8 mouse cellular contexts compared by ENCODE assay signal in the genomic region with DNA sequence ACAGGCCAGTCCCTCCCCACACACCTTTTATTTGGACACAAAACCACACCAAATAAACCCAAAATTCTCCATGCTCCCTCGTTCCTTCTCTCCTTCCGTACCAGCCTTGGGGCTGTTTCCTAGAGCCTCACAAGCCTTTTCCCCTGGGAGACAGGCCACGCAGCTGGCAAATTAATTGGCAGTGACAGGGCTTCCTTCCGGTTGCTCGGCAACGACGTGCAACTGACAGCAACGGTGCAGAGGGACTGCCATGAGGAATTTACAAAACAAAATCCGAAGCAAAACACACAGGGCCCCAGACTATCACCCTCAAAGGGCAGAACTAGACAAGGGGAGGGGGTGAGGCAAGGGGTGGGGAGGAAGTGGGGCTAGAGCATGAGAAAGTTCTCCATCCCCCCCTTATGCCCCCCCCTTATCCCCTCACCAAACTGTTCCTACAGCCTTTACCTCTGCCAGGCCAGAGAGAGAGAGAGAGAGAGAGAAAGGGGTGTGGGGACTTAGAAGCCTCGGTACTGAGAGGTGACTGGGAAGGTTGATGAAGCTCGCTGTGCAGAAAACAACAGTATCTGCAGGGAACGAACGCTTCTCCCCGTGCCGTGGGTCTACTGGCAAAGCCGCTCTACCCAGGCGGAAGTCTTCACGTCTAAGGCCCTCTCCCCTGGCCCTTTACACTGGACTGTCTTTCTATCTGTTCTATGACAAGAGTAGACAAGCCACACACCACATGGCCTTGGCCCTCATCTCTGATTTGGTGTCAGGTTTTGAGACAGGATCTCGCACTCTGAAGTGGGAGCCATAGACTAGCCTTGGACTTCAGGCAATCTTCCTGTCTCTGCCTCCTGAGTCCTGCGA.
A peak's percentile ranks its signal among the peaks of the same experiment; 100 is the strongest.
DNase-seq lines count a peak whose midpoint lies in the region; ATAC-seq lines count a peak whose summit lies in the region.

No protein-coding gene starts in this region.

- ATAC-seq in forebrain, embryonic 16.5 days = peak; percentile 89
- no peak for ATAC-seq in kidney, embryonic 15.5 days (replicated peaks; ENCODE audit: low FRiP score)
- ATAC-seq in limb, embryonic 12.5 days (ENCODE audit: insufficient number of reproducible peaks, insufficient read depth, low FRiP score, low TSS enrichment, low read depth) = no peak

- H3K27ac ChIP-seq in forebrain, embryonic 16.5 days (ENCODE audit: low read length) = peak overlapping the region; percentile 58
- H3K27ac ChIP-seq in kidney, embryonic 15.5 days = no peak overlapping the region
- no peak overlapping the region for H3K27ac ChIP-seq in limb, embryonic 12.5 days

- H3K36me3 ChIP-seq in forebrain, embryonic 16.5 days (ENCODE audit: control insufficient read depth, insufficient read depth) = peaks cover 5% of the 10 kb centered on the region; the same call in 1 of the 2 replicates
- H3K36me3 ChIP-seq in kidney, embryonic 15.5 days = no peaks in the 10 kb centered on the region
- peaks cover 27% of the 10 kb centered on the region for H3K36me3 ChIP-seq in limb, embryonic 12.5 days

- H3K9me3 ChIP-seq in forebrain, embryonic 16.5 days (ENCODE audit: control insufficient read depth, low read length) = no peaks in the 10 kb centered on the region
- H3K9me3 ChIP-seq in kidney, embryonic 15.5 days (replicated peaks) = no peaks in the 10 kb centered on the region
- no peaks in the 10 kb centered on the region for H3K9me3 ChIP-seq in limb, embryonic 12.5 days

- no peak overlapping the region for H3K9ac ChIP-seq in forebrain, embryonic 16.5 days (replicated peaks; ENCODE audit: low read depth, low read length)
- no peak overlapping the region for H3K9ac ChIP-seq in kidney, embryonic 15.5 days
- H3K9ac ChIP-seq in limb, embryonic 12.5 days (replicated peaks) = no peak overlapping the region

- H3K27me3 ChIP-seq in forebrain, embryonic 16.5 days (replicated peaks; ENCODE audit: control insufficient read depth, insufficient read depth, low read length) = no peaks in the 10 kb centered on the region
- no peaks in the 10 kb centered on the region; the same call in 1 of the 2 replicates for H3K27me3 ChIP-seq in kidney, embryonic 15.5 days
- H3K27me3 ChIP-seq in limb, embryonic 12.5 days = no peaks in the 10 kb centered on the region

- WGBS in forebrain, embryonic 16.5 days = 17% methylated on average over 20 of the region's 20 CpGs
- 42% methylated on average over 20 of the region's 20 CpGs for WGBS in kidney, embryonic 15.5 days
- 36% methylated on average over 20 of the region's 20 CpGs for WGBS in limb, embryonic 12.5 days

- no peak overlapping the region for H3K4me3 ChIP-seq in forebrain, embryonic 16.5 days (replicated peaks; ENCODE audit: low read length)
- no peak overlapping the region for H3K4me3 ChIP-seq in kidney, embryonic 15.5 days (replicated peaks)
- no peak overlapping the region for H3K4me3 ChIP-seq in limb, embryonic 12.5 days (replicated peaks)

- peaks cover 23% of the 10 kb centered on the region for H3K4me1 ChIP-seq in forebrain, embryonic 16.5 days (replicated peaks; ENCODE audit: control insufficient read depth, insufficient read depth, low read length)
- peaks cover 52% of the 10 kb centered on the region for H3K4me1 ChIP-seq in kidney, embryonic 15.5 days
- peaks cover 28% of the 10 kb centered on the region for H3K4me1 ChIP-seq in limb, embryonic 12.5 days (replicated peaks)

- peak; percentile 70 for DNase-seq in Muller cell, postnatal 12 days (ENCODE audit: inconsistent ontology term)
- DNase-seq in adrenal gland, postnatal 36 days = peak; percentile 61 to 71
- DNase-seq in retina, postnatal 1 day = peak; percentile 95
- DNase-seq in thymus, postnatal 0 days (ENCODE audit: low spot score) = no peak
- no peak for DNase-seq in testis, postnatal 10 days (ENCODE audit: low spot score)

- H3K4me2 ChIP-seq in forebrain, embryonic 16.5 days (ENCODE audit: low read length) = peak overlapping the region; percentile 26; the same call in 1 of the 2 replicates
- H3K4me2 ChIP-seq in kidney, embryonic 15.5 days = peak overlapping the region; percentile 16; the same call in 1 of the 2 replicates
- 0 out of 2 replicates have a peak overlapping the region, but pooled peaks have one; percentile 0 for H3K4me2 ChIP-seq in limb, embryonic 12.5 days

Comparison
In these comparisons a context has a peak if more than half of its experiments do, and no peak if none do; other contexts are left out.
1. DNase-seq: peak in Muller cell, postnatal 12 days (single experiment), adrenal gland, postnatal 36 days (2 of 2) and retina, postnatal 1 day (single experiment); none in thymus, postnatal 0 days (single experiment) and testis, postnatal 10 days (single experiment).
2. Peak in every context shown above with its lines, with median percentiles within 50 percentile points of each other: H3K4me2 ChIP-seq.